Mouse (Mus musculus): ENCODE measurements at regions not wholly inside any gene's neighbourhood (a gene's known extent, or its start where the extent isn't known, plus 50 kb on each side); places are given as distances from the start of the nearest gene placed in this dataset.

DNA sequence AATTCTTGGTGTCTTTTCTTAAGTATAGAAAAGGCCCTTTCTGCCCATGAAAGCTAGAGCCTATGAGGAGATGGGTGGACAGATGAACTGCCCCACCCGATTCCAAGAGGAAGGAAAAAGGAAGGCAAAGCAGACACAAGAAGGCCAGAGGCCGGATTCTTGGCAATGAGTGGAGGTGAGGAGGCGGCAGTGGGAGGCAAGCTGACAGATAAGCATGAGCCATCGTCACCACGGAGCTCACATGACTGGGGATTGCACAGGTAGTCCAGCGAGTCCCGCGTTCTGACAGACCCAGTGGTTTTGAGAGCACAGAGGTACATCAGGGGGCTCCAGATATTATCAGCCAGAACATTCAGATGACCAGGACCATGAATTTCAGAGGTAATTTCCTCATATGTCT lies 79.4 kb upstream of the Tcf12 start:
- TF ChIP-seq ZNF384 (IDR thresholded peaks at IDR 0.05; ENCODE audit: low read depth, low read length) (no peak), MAFK (IDR thresholded peaks at IDR 0.05; ENCODE audit: insufficient read depth, low read depth, low read length) (no peak), CHD2 (IDR thresholded peaks at IDR 0.05; ENCODE audit: low read depth, low read length) (no peak), ZC3H11A (IDR thresholded peaks at IDR 0.05; ENCODE audit: borderline replicate concordance, low read depth, low read length) (no peak), HCFC1 (IDR thresholded peaks at IDR 0.05; ENCODE audit: borderline replicate concordance, insufficient read depth, low read length) (no peak)
